Mouse (Mus musculus): ENCODE results near the gene Kpnb1. TPM values are rescaled to one million over a fixed set of nuclear protein-coding genes. Genes with fewer than 3 reads are reported as not detected.

The Kpnb1 gene
- total RNA-seq, 2 experiments from 2014 or later = 112 to 138 TPM

GRCm38 (mm10) chr11:97142159-97142608 is 45.5 kb downstream of the Kpnb1 start:
- DNase-seq = no peak

GRCm38 (mm10) chr11:97140811-97141210 is 46.9 kb downstream of the Kpnb1 start:
- no peak for DNase-seq

- no peak for DNase-seq
Observed at GRCm38 (mm10) chr11:97139256-97139655, 48.4 kb downstream of the Kpnb1 start.

GRCm38 (mm10) chr11:97138554-97139226 is 49.0 kb downstream of the Kpnb1 start:
- peak; percentile 73 to 78 for DNase-seq

- DNase-seq = no peak
Observed at GRCm38 (mm10) chr11:97133270-97133669, 54.4 kb downstream of the Kpnb1 start.

- no peak for DNase-seq
Observed at GRCm38 (mm10) chr11:97132185-97132584, 55.5 kb downstream of the Kpnb1 start.

GRCm38 (mm10) chr11:97131683-97132082 is 56.0 kb downstream of the Kpnb1 start:
- DNase-seq = no peak

- DNase-seq = no peak
Observed at GRCm38 (mm10) chr11:97130318-97130717, 57.4 kb downstream of the Kpnb1 start.

GRCm38 (mm10) chr11:97128956-97129355 is 58.7 kb downstream of the Kpnb1 start:
- DNase-seq = no peak

- DNase-seq = no peak
Observed at GRCm38 (mm10) chr11:97127470-97128223, 60.0 kb downstream of the Kpnb1 start.

- peak; percentile 61 to 74 for DNase-seq
Observed at GRCm38 (mm10) chr11:97126645-97127468, 60.8 kb downstream of the Kpnb1 start.

- DNase-seq = no peak
Observed at GRCm38 (mm10) chr11:97124266-97125036, 63.2 kb downstream of the Kpnb1 start.

GRCm38 (mm10) chr11:97123282-97123890 is 64.3 kb downstream of the Kpnb1 start:
- no peak for DNase-seq

- no peak for DNase-seq
Observed at GRCm38 (mm10) chr11:97120641-97121040, 67.0 kb downstream of the Kpnb1 start.

GRCm38 (mm10) chr11:97120221-97120620 is 67.5 kb downstream of the Kpnb1 start:
- no peak for DNase-seq

- no peak for DNase-seq
Observed at GRCm38 (mm10) chr11:97115797-97116196, 71.9 kb downstream of the Kpnb1 start.

- DNase-seq = peak in 1 of 2 experiments; percentile 37
Observed at GRCm38 (mm10) chr11:97114671-97115601, 72.7 kb downstream of the Kpnb1 start, which contains the start of gene Tbx21. Gene Tbx21 (minus strand): TSS chr11:97115331.

GRCm38 (mm10) chr11:97112519-97113125 is 75.1 kb downstream of the Kpnb1 start:
- DNase-seq = no peak
